Mouse (Mus musculus): ENCODE data around the gene Tlr5. TPM values are rescaled to one million over a fixed set of nuclear protein-coding genes. Genes with fewer than 3 reads are reported as not detected.

The Tlr5 gene
- polyA plus RNA-seq, 1 experiment: 0.42 TPM

DNA sequence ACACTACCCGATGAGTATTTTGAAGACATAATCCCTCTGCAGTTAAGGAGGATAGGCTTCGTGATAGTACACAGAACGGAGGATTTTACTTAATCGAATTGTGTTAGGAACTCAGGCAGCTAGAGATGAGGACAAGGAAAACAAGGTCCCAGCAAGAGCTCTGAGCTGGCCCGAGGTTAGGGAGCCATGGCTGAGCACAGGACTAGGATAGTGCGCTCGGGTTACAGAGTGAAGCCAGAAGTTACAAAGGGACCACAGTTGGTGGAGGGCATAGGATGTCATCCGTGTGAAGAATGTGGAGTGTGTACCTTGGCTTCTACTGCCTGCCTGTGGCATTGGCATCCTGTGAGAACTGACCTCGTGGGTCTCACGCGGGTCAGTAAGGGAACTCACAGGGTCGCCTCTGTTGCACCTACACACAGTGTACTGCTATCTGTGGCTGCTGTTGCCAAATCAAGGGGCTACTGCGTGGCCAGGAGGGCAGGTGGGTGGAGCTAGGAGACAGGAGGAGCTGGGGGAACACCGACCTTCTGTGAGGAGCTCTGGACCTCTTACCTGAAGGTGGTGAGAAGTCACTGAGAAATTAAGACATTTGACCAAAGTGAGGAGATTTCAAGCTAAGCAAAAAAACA is 29.0 kb downstream of the Tlr5 start:
- no peak for TF ChIP-seq POLR2A (IDR thresholded peaks at IDR 0.05; ENCODE audit: extremely low read depth, insufficient read depth, low read length)
- no peak for TF ChIP-seq CTCF (IDR thresholded peaks at IDR 0.05; ENCODE audit: extremely low read depth, insufficient read depth, low read length)
- Histone ChIP-seq H3K27ac (ENCODE audit: insufficient read depth, low read length) (no peak overlapping the region), H3K4me3 (ENCODE audit: insufficient read depth, low read length) (peak overlapping the region; percentile 12; the same call in 1 of the 2 replicates), H3K4me1 (ENCODE audit: control insufficient read depth, insufficient read depth, low read length) (no peaks in the 10 kb centered on the region)

DNA sequence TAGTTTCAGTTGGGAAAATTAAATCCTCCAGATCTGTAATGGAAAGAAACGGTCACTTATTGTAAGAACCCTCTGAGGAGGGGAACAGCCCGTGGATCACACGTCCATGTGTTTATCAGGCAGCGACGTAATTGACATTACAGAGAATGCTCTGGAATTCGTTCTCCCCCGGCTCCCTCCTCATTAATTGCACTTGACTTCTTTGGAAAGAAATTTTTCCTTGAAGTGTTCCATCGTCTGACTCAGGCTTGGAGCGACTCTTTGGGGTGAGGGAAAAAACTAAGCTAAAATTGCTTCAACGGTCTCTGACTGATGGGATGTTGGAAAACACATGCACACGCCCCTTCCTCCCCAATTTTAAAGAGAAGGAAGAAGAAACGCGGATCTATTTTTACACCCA is 31.7 kb downstream of the Tlr5 start:
- Histone ChIP-seq H3K27ac (ENCODE audit: insufficient read depth, low read length) (no peak overlapping the region), H3K4me1 (ENCODE audit: control insufficient read depth, insufficient read depth, low read length) (no peaks in the 10 kb centered on the region), H3K4me3 (ENCODE audit: insufficient read depth, low read length) (no peak overlapping the region)
- no peak for TF ChIP-seq CTCF (IDR thresholded peaks at IDR 0.05; ENCODE audit: extremely low read depth, insufficient read depth, low read length)
- TF ChIP-seq POLR2A (IDR thresholded peaks at IDR 0.05; ENCODE audit: extremely low read depth, insufficient read depth, low read length): no peak

DNA sequence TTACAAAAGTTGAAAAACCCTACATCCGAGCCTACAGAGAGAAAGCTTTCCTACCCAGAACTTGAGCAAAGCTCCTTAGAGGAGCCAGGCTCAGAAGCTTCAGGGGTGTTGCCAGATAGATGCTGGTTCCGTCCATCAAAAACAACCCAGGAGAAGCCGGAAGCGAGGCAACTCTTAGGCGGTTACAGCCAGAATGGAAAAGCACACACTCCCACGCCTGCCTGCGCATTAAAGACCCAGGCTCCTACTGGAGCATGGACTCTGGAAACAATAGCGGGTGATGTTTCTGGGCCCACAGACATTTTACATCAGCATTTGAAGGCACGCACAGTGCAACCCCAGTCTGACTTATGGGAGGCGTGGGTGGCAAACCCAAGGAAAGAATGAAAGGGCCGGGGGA is 32.2 kb downstream of the Tlr5 start:
- H3K4me3 ChIP-seq (ENCODE audit: insufficient read depth, low read length): no peak overlapping the region
- no peak overlapping the region for H3K27ac ChIP-seq (ENCODE audit: insufficient read depth, low read length)
- no peaks in the 10 kb centered on the region for H3K4me1 ChIP-seq (ENCODE audit: control insufficient read depth, insufficient read depth, low read length)
- no peak for TF ChIP-seq CTCF (IDR thresholded peaks at IDR 0.05; ENCODE audit: extremely low read depth, insufficient read depth, low read length)
- no peak for TF ChIP-seq POLR2A (IDR thresholded peaks at IDR 0.05; ENCODE audit: extremely low read depth, insufficient read depth, low read length)

DNA sequence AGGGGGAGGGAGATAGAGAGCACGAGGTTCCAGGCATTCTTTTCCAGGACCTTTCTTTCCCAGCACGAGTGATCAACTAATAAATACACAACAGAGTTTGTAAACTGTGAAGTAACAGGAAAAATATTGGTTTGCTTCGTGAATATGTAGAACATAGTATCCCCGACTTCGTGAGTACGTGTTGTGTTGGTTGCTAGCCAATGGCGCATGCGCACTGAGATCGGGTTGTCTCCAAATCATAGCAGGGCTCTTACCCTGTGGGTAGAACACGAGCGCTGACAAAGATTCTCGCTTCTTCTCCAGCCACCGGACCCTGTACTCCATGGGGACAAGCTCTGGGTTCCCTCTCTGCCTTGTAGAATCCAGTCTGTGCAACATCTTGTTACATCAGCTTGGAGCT is 33.2 kb downstream of the Tlr5 start:
- Histone ChIP-seq H3K4me3 (ENCODE audit: insufficient read depth, low read length) (no peak overlapping the region), H3K27ac (ENCODE audit: insufficient read depth, low read length) (no peak overlapping the region), H3K4me1 (ENCODE audit: control insufficient read depth, insufficient read depth, low read length) (no peaks in the 10 kb centered on the region)
- TF ChIP-seq CTCF (IDR thresholded peaks at IDR 0.05; ENCODE audit: extremely low read depth, insufficient read depth, low read length): no peak
- no peak for TF ChIP-seq POLR2A (IDR thresholded peaks at IDR 0.05; ENCODE audit: extremely low read depth, insufficient read depth, low read length)

DNA sequence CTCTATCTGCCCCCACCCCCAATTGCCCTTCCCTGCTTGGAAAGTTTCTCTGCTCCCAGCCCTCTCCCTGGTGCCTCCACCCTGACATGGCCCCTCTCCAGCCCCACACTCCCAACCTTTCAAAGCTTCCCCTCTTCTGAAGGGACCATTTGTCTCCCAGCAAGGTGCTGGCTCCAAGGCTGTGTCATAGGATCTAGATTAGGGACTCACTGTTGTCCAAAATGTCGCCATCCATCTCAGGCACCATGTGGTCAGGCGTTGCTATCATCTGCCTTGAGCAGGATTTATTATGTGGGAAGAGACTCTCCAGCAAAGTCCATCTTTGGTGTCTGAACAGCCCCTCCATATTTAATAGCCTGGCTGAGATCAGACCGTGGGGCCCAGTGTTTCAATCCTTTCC is 34.1 kb downstream of the Tlr5 start:
- H3K4me3 ChIP-seq (ENCODE audit: insufficient read depth, low read length): no peak overlapping the region
- no peak overlapping the region for H3K27ac ChIP-seq (ENCODE audit: insufficient read depth, low read length)
- no peak for TF ChIP-seq CTCF (IDR thresholded peaks at IDR 0.05; ENCODE audit: extremely low read depth, insufficient read depth, low read length)
- no peak for TF ChIP-seq POLR2A (IDR thresholded peaks at IDR 0.05; ENCODE audit: extremely low read depth, insufficient read depth, low read length)
- no peaks in the 10 kb centered on the region for H3K4me1 ChIP-seq (ENCODE audit: control insufficient read depth, insufficient read depth, low read length)

DNA sequence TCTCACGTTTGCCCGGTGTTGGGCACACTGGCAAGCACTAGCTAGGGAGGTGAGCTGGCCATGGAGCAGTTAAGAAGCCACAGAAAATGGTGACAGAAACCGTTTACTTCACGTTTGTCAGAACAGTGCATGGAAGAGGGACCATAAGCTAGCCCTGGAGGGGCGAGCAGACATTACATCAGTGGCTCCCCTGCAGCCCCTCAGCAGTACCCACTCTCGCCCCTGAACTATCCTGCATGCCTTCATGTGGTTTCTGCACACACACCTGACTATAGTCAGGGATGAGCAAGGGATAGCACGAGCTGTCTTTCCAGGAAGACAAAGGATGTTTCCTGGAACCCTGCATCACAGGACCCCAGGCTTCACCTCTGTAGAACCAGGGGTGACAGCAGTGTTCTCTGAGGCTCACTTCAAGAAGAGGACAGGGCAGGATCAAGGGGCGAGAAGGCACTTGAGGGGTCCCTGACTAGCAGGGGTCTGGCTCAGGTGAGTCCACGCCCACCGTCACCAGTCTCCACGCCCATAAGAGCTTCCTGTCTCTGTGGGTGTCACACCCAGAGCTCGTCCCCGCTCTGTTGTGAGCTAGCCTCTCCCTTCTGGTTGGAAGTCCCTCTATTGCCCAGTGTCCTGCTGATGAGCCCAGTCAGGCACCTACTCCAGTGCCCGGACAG is 35.6 kb downstream of the Tlr5 start:
- TF ChIP-seq CTCF (IDR thresholded peaks at IDR 0.05; ENCODE audit: extremely low read depth, insufficient read depth, low read length): no peak
- no peak for TF ChIP-seq POLR2A (IDR thresholded peaks at IDR 0.05; ENCODE audit: extremely low read depth, insufficient read depth, low read length)
- Histone ChIP-seq H3K27ac (ENCODE audit: insufficient read depth, low read length) (no peak overlapping the region), H3K4me1 (ENCODE audit: control insufficient read depth, insufficient read depth, low read length) (no peaks in the 10 kb centered on the region), H3K4me3 (ENCODE audit: insufficient read depth, low read length) (no peak overlapping the region)

DNA sequence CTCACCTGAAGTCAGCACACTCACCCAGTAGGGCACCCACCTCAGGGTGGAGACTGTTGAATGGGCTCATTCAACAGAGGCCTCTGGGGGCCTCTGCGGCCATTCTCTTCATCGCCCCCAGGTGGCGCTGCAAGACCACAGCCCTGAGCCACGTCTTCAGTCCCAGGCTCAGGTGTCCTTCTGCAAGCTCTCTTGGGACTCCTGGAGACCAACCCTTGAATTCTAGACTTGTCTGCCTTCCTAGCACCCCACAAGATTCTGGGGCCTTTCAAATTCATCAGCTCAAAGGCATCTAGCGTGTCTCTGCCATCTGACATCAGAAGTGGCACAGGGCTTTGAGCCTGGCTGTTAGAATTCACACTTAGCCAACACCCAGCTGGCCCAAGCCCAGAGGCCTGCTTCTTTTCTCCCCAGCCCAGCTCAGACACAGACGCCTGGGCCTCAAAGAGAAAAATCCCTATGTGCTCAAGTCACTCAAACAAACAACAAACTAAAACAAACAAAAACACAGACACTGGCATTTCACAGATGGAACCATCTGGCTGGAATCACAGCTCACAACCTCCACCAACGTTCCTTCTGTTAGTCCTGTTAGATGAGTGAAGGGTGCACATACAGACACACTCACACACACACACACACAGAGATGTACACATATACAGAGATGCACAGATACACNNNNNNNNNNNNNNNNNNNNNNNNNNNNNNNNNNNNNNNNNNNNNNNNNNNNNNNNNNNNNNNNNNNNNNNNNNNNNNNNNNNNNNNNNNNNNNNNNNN is 36.6 kb downstream of the Tlr5 start:
- no peak for TF ChIP-seq POLR2A (IDR thresholded peaks at IDR 0.05; ENCODE audit: extremely low read depth, insufficient read depth, low read length)
- TF ChIP-seq CTCF (IDR thresholded peaks at IDR 0.05; ENCODE audit: extremely low read depth, insufficient read depth, low read length): peak; percentile 87
- Histone ChIP-seq H3K27ac (ENCODE audit: insufficient read depth, low read length) (no peak overlapping the region), H3K4me1 (ENCODE audit: control insufficient read depth, insufficient read depth, low read length) (no peaks in the 10 kb centered on the region), H3K4me3 (ENCODE audit: insufficient read depth, low read length) (no peak overlapping the region)

Other genes with a start within 250 kb of the Tlr5 start
- not detected in 2 replicates for gene Ccdc185, start 205.6 kb upstream of the Tlr5 start, polyA plus RNA-seq (2012; rRNA removed)
- 128 and 136 TPM in 2 replicates for gene Susd4, start 190.9 kb upstream of the Tlr5 start, polyA plus RNA-seq (2012; rRNA removed)